Mouse (Mus musculus): Measurements from ENCODE around the gene Tmem39a. TPM values are rescaled to one million over a fixed set of nuclear protein-coding genes. Genes with fewer than 3 reads are reported as not detected.

Gene Tmem39a
- total RNA-seq, 2 experiments from 2014 or later: 18.3 to 27.7 TPM

DNA sequence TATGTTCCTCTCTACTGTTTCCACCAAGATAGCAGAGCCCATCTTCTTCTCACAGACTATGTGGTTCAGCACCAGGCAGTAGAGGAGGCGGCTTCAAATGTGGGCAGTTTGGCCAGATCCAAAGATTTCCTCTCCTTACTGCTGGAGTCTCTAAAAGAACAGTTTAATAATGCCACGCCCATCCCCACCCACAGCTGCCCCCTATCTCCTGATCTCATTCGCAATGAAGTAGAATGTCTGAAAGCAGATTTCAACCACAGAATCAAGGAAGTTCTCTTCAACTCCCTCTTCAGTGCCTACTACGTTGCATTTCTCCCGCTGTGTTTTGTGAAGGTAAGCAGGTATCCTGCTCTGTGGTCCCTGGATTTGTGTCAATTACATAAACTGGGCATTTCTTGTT is 26.7 kb downstream of the Tmem39a start:
- DNase-seq (ENCODE audit: low spot score): no peak
- intact Hi-C loops (cut with DNase I): no loop called here

DNA sequence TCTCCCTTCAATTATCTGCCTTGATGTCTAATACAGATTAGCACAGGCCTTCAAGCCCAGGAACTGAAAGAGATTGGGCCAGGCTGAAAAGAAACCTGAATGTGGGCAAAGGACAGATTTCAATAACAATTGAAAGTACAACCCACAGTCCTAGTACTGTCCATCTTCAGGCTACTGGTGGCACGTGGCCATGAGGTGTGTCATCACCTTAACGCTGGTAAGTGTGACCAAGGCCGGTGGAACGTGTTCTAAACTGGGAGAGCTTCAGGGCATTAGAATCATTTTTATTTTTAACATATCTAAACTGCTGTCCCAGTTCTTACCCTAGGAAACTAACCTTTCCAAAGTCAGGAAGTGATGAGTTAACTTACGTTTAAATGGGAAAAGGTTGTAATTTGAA is 28.7 kb downstream of the Tmem39a start:
- intact Hi-C loops (cut with DNase I): no loop called here
- DNase-seq (ENCODE audit: low spot score): no peak

DNA sequence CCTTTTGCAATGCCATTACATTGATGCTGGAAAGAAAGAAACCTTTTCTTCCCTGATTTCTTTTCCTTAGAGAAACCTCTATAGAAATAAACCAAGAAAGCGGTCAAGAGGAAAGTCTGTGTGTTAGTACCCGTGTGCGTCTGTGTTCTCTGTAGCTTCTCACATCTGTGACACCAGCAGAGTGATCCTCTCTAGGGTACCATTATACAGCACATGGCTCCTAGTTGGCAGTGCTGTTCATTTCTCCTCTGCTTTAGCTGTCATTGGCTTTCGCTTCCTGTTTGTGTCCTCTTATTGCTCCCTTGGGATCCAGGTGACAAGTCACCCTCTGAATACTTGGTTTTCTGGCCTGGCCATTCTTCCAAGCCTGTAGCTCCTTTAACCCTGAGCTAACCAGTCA is 29.1 kb downstream of the Tmem39a start:
- DNase-seq (ENCODE audit: low spot score): no peak
- intact Hi-C loops (cut with DNase I): no loop called here

GRCm38 (mm10) chr16:38591506-38591905 is 33.0 kb downstream of the Tmem39a start:
- DNase-seq (ENCODE audit: low spot score): no peak
- intact Hi-C loops (cut with DNase I): no loop called here

GRCm38 (mm10) chr16:38592026-38592678 is 33.7 kb downstream of the Tmem39a start:
- intact Hi-C loops (cut with DNase I): no loop called here
- DNase-seq (ENCODE audit: low spot score): no peak

GRCm38 (mm10) chr16:38592946-38593345 is 34.4 kb downstream of the Tmem39a start:
- intact Hi-C loops (cut with DNase I): no loop called here
- DNase-seq (ENCODE audit: low spot score): no peak

DNA sequence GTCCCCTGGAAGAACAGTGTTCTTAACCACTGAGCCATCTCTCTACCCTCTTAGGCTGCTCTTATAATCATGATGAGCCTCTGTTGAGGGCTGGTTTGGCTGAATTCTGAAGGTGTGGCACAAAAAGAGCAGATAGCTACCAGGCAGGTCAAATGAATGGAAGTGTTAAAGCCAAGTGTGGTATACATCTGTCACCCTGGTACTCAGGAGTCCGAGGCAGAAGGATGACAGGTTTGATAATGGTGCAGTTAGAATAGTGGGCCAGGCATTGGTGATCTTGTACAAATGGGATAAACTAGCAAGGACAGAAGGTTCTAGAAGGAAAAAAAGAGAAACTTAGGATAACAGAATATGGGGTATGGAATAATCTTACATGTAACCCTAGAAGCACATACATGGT is 35.9 kb downstream of the Tmem39a start:
- DNase-seq (ENCODE audit: low spot score): no peak
- intact Hi-C loops (cut with DNase I): no loop called here

DNA sequence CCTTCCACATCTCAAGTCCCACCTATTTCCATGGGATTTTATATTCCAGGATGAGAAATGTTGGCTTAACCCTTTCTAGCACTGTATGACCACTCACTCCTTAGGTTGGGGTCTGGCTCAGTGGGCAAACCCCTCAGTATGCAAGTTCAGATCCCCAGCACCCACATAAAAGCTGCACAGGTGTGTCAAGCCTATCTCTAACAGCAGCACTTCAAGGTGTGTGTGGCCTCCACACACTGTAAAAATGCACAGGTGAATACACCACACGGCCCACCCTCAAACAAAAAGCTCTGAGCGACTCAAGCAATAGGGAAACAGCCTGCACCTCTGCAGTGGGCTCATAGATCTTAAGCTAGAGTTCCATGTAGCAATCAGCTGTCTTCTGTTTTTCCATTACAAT is 37.6 kb downstream of the Tmem39a start:
- intact Hi-C loops (cut with DNase I): no loop called here
- DNase-seq (ENCODE audit: low spot score): no peak

DNA sequence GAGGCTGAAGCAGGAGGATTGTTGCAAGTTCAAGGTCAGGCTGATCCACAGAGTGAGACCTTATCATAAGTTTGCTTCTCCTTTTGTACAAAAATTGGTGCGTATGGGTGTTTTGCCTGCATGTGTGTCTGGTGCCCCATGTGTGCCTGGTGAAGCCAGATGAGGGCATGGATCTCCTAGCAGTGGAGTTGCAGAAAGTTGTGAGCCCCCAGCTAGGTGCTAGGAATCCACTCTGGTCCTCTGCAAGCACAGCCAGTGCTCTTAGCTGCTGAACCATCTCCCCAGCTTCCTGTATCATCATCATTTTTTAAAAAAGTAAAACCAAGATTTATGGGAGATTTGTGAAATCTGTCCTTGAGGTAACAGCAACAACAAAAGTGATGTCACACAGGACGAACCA is 38.2 kb downstream of the Tmem39a start:
- intact Hi-C loops (cut with DNase I): no loop called here
- no peak for DNase-seq (ENCODE audit: low spot score)

DNA sequence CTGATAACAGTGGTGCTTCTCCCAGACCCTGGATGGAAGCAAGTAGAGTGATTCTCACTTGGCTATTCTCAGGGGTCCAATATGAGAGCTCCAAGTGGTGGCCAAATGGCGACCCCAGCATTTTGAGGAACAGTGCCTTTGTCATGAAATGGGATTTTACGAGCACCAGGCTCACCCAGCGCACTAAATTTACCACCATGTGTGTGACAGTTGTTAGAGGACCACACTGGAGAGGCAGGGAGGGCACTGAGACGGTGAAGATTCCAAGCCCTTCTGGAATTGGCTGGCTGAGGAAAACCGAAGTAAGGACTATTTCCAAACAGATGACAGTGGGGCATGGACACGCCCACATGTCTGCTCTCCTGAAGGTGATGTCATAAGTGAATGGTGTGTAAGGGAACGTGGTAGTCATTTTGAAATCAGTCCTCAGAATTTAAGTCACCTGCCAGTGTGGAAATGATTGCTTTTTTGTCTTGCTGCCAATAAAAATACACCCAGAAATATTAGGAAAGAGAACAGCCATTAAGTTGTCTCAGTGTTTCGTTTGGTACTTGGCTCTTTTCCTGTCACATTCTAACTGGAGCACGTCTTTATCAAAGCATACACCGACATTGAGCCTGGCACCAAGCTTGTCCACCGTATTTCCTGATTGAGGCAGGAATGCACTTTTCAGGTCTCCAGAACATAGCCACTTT is 40.6 kb downstream of the Tmem39a start:
- intact Hi-C loops (cut with DNase I): no loop called here
- no peak for DNase-seq (ENCODE audit: low spot score)

DNA sequence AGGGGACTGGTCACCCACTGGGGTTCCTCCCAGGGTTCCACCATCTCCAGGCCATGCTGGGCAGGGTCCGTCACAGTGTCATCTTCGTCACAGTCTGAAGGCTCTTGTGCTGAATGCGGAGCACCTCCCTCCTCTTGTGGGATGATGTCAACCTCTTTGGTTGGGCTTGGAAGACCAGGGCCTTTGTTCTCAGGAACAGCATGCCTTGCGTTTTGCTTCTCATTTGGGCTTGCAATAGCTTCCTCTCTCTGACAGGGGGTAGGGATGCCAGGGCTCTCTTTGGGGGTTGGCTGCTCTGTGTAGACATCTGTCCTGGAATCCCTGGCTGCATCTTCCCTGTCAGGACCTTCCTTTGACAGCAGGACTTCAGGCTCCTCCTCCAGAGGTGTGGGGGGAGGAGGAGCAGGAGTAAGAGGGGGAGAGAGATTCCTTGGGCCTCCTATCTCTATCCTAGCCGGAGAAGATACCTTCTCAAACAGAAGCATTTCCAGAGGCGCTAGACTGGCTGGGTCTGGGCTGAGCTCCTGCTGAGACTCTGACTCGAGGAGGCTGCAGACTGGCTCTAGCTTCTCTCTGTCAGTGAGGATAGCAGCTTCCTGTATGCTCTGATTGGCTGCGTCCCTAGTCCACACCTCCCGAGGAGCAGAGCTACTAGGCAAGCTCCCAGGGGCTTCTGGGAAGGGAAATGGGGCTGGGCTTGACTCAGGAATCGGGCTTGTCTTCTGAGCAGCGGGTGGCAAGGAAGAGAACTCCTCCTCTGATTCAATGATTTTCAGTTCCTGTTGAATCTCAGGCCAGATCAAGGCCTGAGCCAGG is 44.7 kb downstream of the Tmem39a start:
- intact Hi-C loops (cut with DNase I): no loop called here
- peak; percentile 46 for DNase-seq (ENCODE audit: low spot score)

DNA sequence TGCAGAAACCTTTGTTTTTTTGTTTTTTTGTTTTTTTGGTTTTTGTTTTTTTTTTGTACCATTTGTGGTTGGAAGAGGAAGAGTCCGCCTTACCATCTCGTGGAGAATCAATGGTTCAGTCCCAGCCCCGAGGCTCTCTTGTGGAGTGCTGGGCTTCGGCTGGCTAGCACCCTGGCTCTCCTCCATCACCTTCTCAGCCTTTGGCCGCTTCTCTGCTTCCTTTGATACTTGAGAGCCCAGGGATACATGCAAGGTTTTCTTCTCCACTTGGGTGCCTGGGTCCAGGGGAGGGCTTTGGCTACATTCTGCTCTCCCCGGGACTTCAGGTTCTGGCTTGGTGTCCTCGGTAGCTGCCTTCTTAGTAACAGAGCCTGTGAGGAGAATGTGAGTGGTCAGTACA is 48.0 kb downstream of the Tmem39a start:
- DNase-seq (ENCODE audit: low spot score): no peak
- intact Hi-C loops (cut with DNase I): no loop called here

GRCm38 (mm10) chr16:38608687-38609086 is 50.2 kb downstream of the Tmem39a start:
- intact Hi-C loops (cut with DNase I): no loop called here
- no peak for DNase-seq (ENCODE audit: low spot score)

DNA sequence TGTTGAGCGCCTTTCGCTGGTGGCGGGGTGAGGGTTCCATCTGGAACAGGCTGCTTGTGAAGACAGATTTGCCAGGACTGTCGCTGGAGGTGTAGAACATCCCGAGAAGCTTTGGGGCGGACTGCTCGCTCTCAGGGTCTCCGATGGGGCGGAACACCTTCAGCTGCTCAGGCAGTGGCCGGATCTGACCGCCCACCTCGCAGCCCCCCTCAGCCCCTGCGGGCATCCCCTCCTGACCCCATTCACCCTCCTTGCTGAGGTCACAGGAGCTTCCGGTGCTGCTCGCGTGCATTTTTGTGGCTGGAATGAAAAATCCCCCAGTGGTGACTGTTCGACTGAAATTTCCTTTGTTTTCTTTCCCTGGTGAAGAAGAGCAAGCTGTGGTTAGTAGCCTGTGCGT is 50.6 kb downstream of the Tmem39a start:
- DNase-seq (ENCODE audit: low spot score): no peak
- intact Hi-C loops (cut with DNase I): no loop called here

DNA sequence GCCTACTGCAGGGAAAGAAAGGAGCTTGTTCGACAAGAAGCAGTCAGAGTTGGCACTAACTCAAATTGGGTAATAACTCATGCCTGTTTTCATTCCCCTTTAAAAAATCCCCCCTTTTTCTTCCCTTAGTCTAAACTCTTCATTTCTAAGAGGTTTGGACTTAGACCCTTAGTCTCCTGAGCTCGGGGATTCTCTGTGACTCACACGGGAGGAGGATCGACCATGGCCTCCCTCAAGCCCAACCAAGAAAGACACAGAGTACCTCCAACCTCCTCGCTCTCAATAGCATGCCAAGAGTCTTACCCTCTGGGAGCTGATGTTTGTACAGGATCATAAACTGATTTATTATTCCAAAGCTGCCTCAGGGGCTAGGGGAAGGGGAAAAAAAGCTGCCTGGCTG is 54.1 kb downstream of the Tmem39a start:
- intact Hi-C loops (cut with DNase I): loop anchor here (5.0 kb wide), 1 partner anchor 50 kb away; no protein-coding TSS in a partner anchor
- DNase-seq (ENCODE audit: low spot score): no peak

DNA sequence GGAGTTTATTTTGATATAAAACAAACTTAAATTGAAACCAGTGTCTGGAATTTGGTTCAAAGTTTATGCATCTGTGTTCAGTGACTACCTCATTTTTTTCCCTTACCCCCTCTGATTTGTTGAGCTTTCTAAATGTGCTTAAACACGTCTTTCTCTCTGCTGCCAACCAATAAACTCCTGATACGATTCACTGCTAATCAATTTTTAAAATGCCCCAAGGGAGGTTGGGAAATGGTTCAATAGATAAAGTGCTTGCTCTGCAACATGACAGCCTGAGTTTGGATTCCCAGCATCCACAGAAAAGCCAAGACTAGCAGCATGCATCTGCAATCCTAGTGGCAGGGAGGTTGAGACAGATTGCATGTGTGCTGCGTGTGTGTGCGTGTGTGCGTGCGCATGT is 55.1 kb downstream of the Tmem39a start:
- intact Hi-C loops (cut with DNase I): loop anchor here (5.0 kb wide), 1 partner anchor 51 kb away; no protein-coding TSS in a partner anchor
- DNase-seq (ENCODE audit: low spot score): no peak

GRCm38 (mm10) chr16:38617977-38618376 is 59.5 kb downstream of the Tmem39a start:
- intact Hi-C loops (cut with DNase I): loop anchor here (5.0 kb wide), 1 partner anchor 194 kb away; no protein-coding TSS in a partner anchor
- no peak for DNase-seq (ENCODE audit: low spot score)

DNA sequence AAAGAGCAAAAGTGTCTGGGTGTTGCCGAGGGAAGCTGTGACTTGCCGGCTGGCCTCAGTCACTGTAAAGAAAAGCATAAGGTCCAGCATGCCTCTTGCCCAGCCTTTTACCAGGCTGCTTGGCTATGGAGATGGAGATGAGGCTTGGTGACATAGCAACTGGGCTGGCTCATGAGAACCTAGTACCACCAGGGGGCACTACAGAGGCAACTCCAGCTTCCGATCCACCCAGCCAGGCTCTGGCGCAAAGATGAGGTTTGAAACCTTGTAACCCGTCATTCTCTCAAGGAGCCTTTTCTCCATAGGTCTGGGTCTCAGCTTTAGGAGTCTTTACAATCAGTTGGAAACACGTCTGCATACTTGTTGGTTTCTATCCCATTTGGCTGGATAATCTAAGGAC is 60.6 kb downstream of the Tmem39a start:
- intact Hi-C loops (cut with DNase I): loop anchor here (5.0 kb wide), 1 partner anchor 193 kb away; no protein-coding TSS in a partner anchor

GRCm38 (mm10) chr16:38620696-38621450 is 62.4 kb downstream of the Tmem39a start:
- intact Hi-C loops (cut with DNase I): no loop called here
- DNase-seq (ENCODE audit: low spot score): no peak

More for the DNA sequence above, 60.6 kb downstream of the Tmem39a start:
- DNase-seq (ENCODE audit: low spot score): peak; percentile 47

DNA sequence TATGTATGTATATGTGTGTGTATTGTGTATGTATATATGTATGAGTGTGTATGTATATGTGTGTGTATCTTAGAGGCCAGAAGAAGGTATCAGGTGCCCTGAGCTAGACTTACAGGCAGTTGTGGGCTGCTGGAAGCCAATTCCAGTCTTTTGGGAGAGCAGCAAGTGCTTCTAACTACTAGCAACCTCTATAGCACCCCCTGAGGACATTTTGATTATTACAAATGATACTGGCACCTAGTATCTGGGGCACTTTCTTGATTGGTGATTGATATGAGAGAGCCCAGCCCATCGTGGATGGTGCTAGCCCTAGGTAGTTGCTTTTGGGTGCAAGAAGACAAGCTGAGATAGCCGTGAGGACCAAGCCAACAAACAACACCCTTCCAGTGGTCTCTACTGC is 63.8 kb downstream of the Tmem39a start:
- DNase-seq (ENCODE audit: low spot score): no peak
- intact Hi-C loops (cut with DNase I): no loop called here

All from heart, postnatal 25 days (tissue).